Mouse (Mus musculus): ENCODE results near the gene Zfyve9.

The Zfyve9 gene

DNA sequence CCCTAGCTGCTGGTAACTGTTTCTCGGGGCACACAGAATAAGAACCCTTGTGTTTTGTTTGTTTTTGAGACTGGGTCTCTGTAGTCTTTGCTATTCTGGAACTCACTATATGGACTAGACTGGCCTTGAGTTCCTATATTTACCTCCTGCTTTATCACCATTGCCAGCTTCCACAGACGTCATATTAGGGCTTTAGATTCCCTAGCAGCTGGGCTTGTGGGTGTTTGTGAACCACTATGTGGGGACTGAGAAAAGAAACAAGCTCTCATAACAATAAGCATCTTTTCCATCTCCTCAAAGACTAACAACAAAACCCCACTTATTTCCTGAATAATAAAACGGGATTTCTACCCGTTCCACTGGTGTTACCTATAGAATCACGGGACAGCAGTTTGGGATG lies 169.7 kb downstream of the Zfyve9 start:
- DNase-seq (ENCODE audit: extremely low spot score), result no peak

DNA sequence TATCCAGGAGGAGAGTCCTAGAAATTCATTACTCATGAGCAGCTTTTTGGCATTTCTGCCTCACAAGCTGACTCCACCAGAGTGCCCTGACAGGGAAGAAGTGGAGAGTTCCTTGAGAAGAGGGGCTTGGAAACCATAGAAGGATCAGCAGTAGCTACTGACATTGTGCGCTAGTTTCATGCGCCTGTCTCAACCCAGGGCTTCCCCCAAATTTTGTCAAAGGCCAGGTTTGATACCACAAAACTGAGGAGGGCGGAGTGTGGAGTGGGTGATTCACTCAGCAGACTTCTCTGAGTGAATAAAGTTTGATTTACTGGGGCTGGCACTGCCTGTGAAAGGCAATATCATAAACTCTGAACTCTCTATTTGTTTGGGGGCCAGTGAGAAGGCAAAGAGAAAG lies 171.9 kb downstream of the Zfyve9 start:
- no peak for DNase-seq (ENCODE audit: extremely low spot score)

DNA sequence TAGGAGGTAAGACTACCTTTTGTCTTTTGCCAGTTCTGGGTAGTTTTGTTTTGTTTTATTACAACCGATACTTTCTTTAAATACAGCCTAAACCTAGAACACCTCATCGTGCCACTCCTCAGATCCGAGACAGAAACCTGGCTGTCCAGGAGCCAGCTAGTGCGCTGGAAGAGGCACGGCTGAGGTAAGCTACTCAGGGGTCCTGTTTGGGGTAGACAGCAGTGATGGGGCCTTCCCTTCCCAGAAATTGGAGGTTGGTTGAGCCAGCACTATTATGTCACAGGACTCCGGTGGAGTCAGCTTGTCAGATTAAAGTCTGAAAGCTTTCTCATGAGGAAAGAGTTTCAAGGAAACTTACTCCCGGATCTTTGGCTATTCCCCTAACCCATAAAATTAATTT lies 178.7 kb downstream of the Zfyve9 start:
- no peak for DNase-seq (ENCODE audit: extremely low spot score)

DNA sequence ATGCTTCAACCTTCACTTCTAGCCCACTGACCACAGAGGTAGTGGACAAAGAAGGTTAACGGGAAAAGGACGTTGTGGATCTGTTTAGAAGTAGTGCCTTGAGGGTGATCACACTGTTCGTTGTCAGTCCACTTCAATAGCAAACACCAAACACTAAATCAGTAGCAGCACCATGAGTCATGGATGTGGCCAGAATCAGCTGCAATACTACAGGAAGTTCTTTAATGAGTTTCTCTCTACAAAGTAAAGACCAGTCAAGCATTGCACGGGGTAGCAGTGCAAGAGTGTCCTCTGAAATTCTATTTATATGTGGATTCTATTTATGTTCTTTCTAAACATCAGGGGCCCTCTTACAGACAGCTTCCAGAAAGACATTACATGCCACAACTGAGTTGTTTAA lies 182.3 kb downstream of the Zfyve9 start:
- DNase-seq (ENCODE audit: extremely low spot score), result no peak

DNA sequence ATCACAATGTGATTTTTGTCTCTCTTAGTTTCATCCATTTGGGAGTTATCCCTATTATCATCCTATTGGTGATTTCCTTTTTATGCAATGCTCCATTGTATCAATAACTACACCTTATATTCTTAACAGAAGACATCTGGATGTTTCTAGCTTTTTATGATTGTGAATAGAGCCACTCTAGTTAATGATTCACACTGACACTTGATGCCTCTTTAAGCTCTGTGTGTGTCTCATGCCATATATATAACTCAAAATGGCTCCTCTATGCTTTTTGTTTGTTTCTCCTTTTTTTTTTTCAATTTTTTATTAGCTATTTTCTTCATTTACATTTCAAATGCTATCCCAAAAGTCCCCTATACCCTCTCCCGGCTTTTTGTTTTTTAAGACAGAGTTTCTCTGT lies 184.8 kb downstream of the Zfyve9 start:
- DNase-seq (ENCODE audit: extremely low spot score), result no peak

DNA sequence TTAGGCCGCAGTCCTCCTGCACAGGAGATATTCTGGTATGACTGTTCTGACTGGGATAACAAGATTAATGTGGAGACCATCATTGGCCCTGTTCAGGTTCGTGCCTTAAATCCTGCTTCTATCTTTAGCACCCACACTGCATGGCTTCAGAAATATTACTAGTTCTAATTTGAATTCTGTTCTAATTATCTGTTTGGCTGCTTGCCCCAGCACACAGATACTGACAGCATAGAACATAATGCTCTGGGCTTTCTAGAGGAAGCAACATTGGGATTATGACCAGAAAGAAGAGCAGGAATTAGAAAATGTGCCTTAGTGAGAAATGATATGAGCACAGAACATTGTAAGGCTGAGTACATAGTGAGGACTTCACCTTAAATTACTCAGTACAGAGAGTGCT lies 187.2 kb downstream of the Zfyve9 start:
- DNase-seq (ENCODE audit: extremely low spot score), result no peak
